Mouse (Mus musculus) heart, postnatal 10 days (tissue): ENCODE results near the gene Akap8. TPM values are rescaled to one million over a fixed set of nuclear protein-coding genes. Genes with fewer than 3 reads are reported as not detected.
A peak's percentile ranks its signal among the peaks of the same experiment; 100 is the strongest.

Experiments
- DNase-seq, 2 experiments: peaks; one replicate each; pipeline ENCODE4 v3.0.0; 2021
- intact Hi-C: fragments of 180-260 bp; cut with DNase I; formaldehyde crosslinking; loops from one replicate; pipeline ENCODE4 v1.15.1; 2025
- total RNA-seq, 2 experiments: library from RNA; stranded (reverse); gene quantifications; 2 replicates each; pipeline ENCODE4 v1.2.3; 2021

The Akap8 gene
- total RNA-seq, 2 experiments from 2014 or later = 62.0 to 72.8 TPM

- no peak for DNase-seq
- intact Hi-C loops = loop anchor here (1.0 to 2.0 kb wide), 4 partner anchors 37 to 144 kb away; no protein-coding TSS in a partner anchor
Observed at GRCm38 (mm10) chr17:32349851-32350381, 28.9 kb upstream of the Akap8 start.

- intact Hi-C loops = loop anchor here (1.0 to 2.0 kb wide), 4 partner anchors 38 to 145 kb away; no protein-coding TSS in a partner anchor
- peak; percentile 48 to 54 for DNase-seq
Observed at GRCm38 (mm10) chr17:32349037-32349732, 28.1 kb upstream of the Akap8 start.

GRCm38 (mm10) chr17:32348406-32348805, 27.4 kb upstream of the Akap8 start:
- DNase-seq = no peak
- intact Hi-C loops = loop anchor here (2.0 kb wide), 2 partner anchors 38 to 136 kb away; no protein-coding TSS in a partner anchor

GRCm38 (mm10) chr17:32341102-32341501, 20.1 kb upstream of the Akap8 start:
- DNase-seq = no peak
- intact Hi-C loops = no loop called here

GRCm38 (mm10) chr17:32340110-32340509, 19.1 kb upstream of the Akap8 start:
- intact Hi-C loops = no loop called here

GRCm38 (mm10) chr17:32335869-32336268, 14.8 kb upstream of the Akap8 start:
- DNase-seq = no peak
- intact Hi-C loops = no loop called here

More at GRCm38 (mm10) chr17:32340110-32340509, 19.1 kb upstream of the Akap8 start:
- DNase-seq = no peak

- intact Hi-C loops = no loop called here
- no peak for DNase-seq
Observed at GRCm38 (mm10) chr17:32334921-32335320, 13.9 kb upstream of the Akap8 start.

GRCm38 (mm10) chr17:32333675-32334303, 12.8 kb upstream of the Akap8 start:
- DNase-seq = no peak
- intact Hi-C loops = no loop called here

- intact Hi-C loops = loop anchor here (10.0 kb wide), 1 partner anchor 1787 kb away; the partner anchor contains the start of gene H2-DMa
- no peak for DNase-seq
Observed at GRCm38 (mm10) chr17:32327501-32327900, 6.5 kb upstream of the Akap8 start.

- no peak for DNase-seq
- intact Hi-C loops = loop anchor here (10.0 kb wide), 1 partner anchor 1792 kb away; the partner anchor contains the start of gene H2-DMa
Observed at GRCm38 (mm10) chr17:32322809-32323208, 1.8 kb upstream of the Akap8 start.

- intact Hi-C loops = loop anchor here (10.0 kb wide), 1 partner anchor 1793 kb away; the partner anchor contains the start of gene H2-DMa
- DNase-seq = peak in 1 of 2 experiments; percentile 16
Observed at GRCm38 (mm10) chr17:32321836-32322235, 798 bp upstream of the Akap8 start.

- no peak for DNase-seq
- intact Hi-C loops = loop anchor here (10.0 kb wide), 1 partner anchor 1793 kb away; the partner anchor contains the start of gene H2-DMa
Observed at GRCm38 (mm10) chr17:32321390-32321734, 324 bp upstream of the Akap8 start.

GRCm38 (mm10) chr17:32319950-32320349, 1.1 kb downstream of the Akap8 start:
- intact Hi-C loops = loop anchor here (10.0 kb wide), 1 partner anchor 1795 kb away; the partner anchor contains the start of gene H2-DMa
- DNase-seq = no peak

GRCm38 (mm10) chr17:32317708-32318107, 3.3 kb downstream of the Akap8 start:
- intact Hi-C loops = no loop called here
- DNase-seq = no peak

- intact Hi-C loops = no loop called here
- DNase-seq = no peak
Observed at GRCm38 (mm10) chr17:32317032-32317431, 4.0 kb downstream of the Akap8 start.

- intact Hi-C loops = no loop called here
- no peak for DNase-seq
Observed at GRCm38 (mm10) chr17:32315560-32315959, 5.5 kb downstream of the Akap8 start.

- no peak for DNase-seq
- intact Hi-C loops = no loop called here
Observed at GRCm38 (mm10) chr17:32313892-32314291, 7.1 kb downstream of the Akap8 start.

- DNase-seq = no peak
- intact Hi-C loops = no loop called here
Observed at GRCm38 (mm10) chr17:32312801-32313200, 8.2 kb downstream of the Akap8 start.

GRCm38 (mm10) chr17:32307963-32308362, 13.1 kb downstream of the Akap8 start:
- intact Hi-C loops = no loop called here
- DNase-seq = no peak

- no peak for DNase-seq
- intact Hi-C loops = no loop called here
Observed at GRCm38 (mm10) chr17:32298125-32298524, 22.9 kb downstream of the Akap8 start.

- DNase-seq = no peak
- intact Hi-C loops = no loop called here
Observed at GRCm38 (mm10) chr17:32295901-32296300, 25.1 kb downstream of the Akap8 start.
